Mouse (Mus musculus) ES-E14 (cell line): ENCODE data around the gene Clip1.

ENCODE experiments used
- CHD2 ChIP-seq: IDR thresholded peaks from 2 replicates; pipeline ENCODE4 v1.6.1; 2014; ENCODE audit warnings: mild to moderate bottlenecking, low read depth, low read length, inconsistent platforms
- ZNF384 ChIP-seq: IDR thresholded peaks from 2 replicates; pipeline ENCODE4 v1.6.1; 2012; ENCODE audit warnings: low read depth, low read length, inconsistent platforms

- no peak for TF ChIP-seq ZNF384
- TF ChIP-seq CHD2: no peak
Observed at GRCm38 (mm10) chr5:123561128-123561527, 123.3 kb downstream of the Clip1 start.
